Mouse (Mus musculus) frontal cortex, adult (tissue): Measurements from ENCODE around the gene Cracr2a.

Experiments used
- ATAC-seq: cut with Nextera tagmentation; 2 replicates; pipeline ENCODE4 v1.9.2; 2017; ENCODE audit warnings: mild to moderate bottlenecking, moderate library complexity, mixed read lengths; ENCODE audit not compliant: low TSS enrichment

Cracr2a gene

DNA sequence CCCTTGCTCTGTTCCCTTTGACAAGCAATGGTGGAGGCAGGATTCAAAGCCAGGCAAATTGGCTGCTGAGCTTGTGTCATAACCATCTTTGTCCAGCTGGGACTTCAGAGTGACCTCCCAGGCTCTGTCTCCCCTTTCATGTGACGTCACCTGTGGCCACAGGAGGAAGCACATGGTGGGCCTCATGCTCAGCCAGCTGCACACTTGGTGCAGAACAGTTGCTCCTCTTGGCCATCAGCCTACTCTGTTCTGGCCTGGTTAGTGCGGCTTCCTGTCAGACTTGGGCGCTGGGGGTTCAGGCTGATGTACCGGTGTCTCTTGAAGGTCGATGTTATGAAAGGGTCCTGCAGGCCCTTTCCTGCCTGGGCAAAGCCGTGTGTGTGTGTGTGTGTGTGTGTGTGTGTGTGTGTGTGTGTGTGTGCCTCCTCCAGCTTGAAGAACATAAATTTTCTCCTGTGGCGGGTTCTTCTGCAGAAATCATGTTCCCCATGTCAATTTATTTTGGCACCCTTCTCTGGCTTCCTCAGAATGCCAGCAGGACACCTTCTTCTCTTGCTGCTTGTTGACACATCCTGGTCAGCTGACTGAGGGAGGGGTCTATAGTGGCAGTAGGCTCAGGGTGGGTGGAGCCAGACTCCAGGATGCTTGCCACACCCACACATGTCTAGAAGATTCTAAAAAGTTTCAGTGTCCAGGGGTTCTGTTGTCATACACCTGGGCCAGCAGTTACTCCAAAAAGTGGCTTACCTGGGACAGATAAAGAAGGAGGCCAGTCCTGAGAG, 5.0 kb downstream of the Cracr2a start:
- no peak for ATAC-seq

DNA sequence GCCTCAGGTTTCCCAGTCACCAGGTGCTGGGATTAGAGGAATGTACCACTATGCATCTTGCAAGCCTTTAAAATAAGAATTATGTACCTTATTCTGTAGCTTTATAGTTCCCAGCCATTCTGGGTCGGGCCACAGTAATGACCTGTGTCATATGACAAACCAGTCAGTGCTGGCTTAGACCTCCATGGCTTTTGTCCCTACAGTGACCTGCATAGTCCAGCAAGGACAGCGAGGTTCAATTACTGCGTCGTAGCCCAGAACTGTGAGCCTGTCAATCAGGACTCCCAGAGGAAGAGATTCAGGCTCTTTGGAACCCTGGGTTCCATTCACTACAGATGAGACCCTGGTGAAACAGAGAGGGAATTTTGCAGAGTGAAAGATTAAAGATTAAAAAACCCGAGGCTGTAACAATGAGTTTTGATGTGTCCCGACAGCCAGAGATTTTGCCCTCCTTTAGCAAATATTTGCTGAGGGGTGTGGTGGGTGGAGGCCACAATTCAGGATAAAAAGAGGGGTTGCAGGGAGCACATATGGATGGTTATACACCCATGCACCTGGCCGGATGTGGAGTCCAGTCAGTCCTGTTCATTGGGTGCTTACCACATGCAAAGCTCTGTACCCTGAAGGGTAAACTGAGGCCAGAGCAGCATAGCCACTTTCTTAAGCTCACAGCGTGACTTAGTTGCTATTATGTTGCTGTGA, 10.9 kb downstream of the Cracr2a start:
- no peak for ATAC-seq

GRCm38 (mm10) chr6:127573779-127574463, 12.8 kb downstream of the Cracr2a start:
- no peak for ATAC-seq

- ATAC-seq: no peak
These were observed 14.1 kb downstream of the Cracr2a start for GRCm38 (mm10) chr6:127575194-127575593.

DNA sequence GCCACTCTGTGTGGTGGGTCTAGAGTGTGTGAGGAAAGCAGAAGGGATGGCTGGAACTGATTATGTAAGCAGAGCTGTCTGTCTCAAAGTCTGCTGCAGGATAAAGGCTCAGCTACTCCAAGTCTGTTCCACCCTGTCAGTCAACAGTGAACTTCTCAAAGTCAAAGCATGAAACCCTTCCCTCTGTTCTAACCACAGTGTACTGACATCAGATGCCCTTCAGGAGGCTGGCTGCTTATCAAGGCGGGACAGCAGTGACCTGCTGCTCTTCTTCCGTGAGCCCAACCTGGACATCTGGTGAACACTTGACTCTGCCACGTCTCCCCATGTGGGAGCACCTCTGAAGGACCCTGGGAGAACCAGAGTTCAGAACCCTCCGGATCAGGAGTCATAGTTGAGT, 16.6 kb downstream of the Cracr2a start:
- no peak for ATAC-seq

GRCm38 (mm10) chr6:127578316-127578715, 17.2 kb downstream of the Cracr2a start:
- no peak for ATAC-seq

DNA sequence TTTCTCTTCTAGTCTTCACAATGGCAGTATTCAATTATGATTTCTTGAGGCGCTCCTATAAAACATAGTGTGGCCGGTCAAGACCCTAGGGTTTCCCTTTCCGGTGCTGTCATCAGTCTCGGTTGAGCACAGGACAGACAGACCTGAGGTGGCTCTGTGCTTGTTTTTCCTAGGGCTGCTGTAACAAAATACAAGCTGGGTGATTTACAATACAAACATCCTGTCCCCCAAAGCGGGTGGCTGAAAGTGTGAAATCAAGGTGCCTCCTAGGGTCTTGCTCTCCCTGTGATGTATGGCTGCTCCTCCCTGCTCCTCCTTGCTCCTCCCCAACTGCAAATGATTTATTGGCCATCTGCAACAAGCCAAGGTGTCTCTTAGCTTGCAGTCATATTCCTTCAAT, 17.7 kb downstream of the Cracr2a start:
- no peak for ATAC-seq

DNA sequence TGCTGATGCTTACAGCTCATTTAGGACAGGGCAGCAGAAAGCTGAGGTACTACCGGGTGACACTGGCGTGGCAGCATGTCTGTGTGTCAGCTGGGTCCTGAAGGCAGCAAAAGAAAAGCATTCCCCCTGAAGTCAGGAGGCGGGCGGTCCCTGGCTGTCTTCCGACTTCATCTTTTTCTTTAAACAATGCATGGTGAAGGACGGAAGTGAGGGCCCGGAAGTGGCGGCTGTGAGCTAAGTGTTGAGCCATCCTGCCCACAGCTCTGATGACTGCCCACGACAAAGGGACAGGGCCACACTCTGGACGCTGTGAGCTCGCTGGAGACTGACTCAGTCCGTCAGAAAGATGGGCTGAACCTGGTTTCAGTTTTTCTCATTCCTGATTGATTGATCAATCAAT, 20.8 kb downstream of the Cracr2a start:
- ATAC-seq: no peak

DNA sequence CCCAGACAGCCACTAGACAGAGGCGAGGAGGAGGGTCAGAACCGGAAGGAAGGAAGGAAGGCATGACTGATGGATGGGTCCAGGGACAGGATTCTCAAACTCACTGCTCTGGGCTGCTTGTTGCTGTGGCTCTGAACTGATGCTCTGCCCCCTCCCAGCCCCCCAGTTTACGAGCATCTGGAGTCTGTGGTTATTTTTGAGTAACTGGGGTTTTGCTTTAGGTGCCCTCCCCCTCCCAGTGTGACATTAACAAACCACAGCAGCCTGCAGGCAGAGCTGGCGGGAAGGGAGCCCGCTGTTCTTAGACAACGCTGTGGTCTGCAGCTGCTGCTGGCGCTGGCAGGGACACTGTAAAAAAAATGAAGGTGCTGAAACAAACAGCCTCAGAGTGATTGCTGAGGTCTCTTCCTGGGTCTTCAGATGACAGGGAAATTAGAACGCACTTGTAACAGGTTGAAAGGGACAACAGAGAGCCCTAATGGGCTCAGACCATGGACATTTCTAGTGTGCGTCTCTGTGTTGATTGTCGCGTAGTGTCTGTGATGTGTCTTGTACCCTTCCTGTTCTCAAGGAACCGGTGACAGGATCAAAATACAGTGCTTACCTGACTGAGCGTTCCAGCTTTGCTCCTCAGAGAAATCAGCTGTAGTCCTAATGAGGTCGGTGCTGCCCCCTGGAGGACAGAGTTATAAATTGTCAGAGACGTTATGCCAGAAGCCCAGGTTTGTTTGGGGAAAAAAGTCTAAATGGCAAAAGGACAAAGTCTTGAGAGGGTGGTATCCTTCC, 21.4 kb downstream of the Cracr2a start:
- peak; percentile 73 for ATAC-seq

DNA sequence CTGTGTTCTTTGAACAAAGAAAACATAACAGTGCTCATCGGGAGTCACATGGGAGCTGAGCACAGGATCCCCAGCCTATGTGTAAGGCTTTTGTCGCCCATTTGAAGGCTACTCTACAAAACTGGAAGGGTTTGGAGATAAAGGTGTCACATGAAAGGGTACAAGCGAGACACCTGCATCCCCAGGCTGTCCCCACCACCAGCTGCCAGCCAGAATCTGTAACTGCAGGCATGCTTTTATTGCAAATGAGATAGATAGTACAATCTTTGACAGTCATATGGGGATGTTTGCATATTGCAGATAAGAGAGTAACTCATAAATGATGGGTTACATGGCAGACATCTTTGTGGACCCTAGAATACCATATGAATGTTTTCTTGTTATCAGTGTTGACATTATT, 30.3 kb downstream of the Cracr2a start:
- no peak for ATAC-seq

DNA sequence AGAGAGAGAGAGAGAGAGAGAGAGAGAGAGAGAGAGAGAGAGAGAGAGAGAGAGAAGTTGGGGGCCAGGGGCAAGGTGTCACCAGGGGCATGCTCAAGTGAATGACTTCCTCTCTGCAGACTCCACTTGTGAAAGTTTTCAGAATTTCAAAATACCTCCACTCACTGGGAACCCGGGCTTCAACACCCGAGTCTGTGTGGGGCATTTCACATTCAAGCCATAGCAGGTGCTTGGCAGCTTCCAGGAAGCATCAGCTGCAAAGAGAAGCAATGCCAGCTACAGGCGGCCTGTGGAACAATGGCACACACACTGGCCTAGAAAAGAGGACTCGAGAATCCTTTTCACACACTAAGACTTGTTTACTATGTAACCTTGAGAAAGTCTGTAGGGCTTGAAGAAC, 32.3 kb downstream of the Cracr2a start:
- peak; percentile 86 for ATAC-seq

GRCm38 (mm10) chr6:127599280-127599679, 38.1 kb downstream of the Cracr2a start:
- no peak for ATAC-seq

- ATAC-seq: peak; percentile 50
These were observed 44.2 kb downstream of the Cracr2a start for GRCm38 (mm10) chr6:127605067-127606025.

DNA sequence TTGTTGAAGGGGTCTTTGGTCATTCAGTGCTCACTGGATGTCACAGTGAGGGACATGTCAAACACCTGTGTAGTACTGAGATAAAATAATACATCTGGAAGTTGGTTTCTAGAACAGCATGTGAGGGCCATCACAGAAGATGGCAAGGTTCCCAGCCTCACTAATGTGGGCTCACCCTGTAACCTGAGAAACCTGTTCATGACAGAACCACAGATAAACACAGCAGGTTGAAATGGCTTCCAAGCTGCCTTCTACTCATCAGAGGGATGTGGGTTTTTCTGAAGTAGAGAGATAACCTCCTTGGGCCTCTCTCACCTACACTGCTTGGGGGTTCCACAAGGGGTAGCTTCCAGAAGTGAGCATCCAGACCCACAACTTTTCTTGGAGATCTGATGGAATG, 48.5 kb downstream of the Cracr2a start:
- no peak for ATAC-seq

DNA sequence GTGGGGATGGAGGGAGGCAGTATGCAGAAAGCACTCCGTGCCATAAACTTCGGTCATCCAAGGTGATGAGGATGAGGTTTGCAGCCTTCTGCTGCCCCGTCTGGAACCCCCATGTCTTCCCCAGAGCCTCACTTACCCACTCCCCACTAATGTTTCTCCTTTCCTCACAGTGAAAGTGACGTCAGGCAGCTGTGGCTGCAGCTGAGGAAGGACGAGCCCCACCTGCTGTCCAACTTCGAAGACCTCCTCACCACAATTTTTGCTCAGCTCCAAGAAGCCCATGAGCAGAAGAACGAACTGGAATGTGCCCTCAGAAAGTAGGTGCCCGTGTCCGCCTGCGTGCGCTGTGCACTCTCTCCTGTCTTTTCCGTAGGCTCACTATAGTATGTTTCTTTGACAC, 50.1 kb downstream of the Cracr2a start:
- ATAC-seq: no peak

GRCm38 (mm10) chr6:127614083-127614984, 53.2 kb downstream of the Cracr2a start:
- ATAC-seq: 0 out of 2 replicates have a peak, but pooled peaks have one; percentile 17

DNA sequence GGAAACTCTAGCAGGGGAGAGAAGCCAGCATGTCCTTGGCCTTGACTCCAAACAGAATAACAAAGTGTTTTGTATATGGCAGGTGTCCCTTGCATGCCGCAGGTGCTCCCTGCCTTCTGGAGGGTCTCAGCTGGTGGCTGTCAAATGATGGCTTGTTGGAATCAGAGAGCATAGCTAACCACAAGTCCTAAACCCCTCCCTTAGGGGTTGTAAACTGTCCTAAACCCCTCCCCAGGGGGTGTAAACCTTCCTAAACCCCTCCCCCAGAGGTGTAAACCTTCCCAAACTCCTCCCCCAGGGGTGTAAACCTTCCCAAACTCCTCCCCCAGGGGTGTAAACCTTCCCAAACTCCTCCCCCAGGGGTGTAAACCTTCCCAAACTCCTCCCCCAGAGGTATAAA, 55.5 kb downstream of the Cracr2a start:
- no peak for ATAC-seq

GRCm38 (mm10) chr6:127617258-127618025, 56.3 kb downstream of the Cracr2a start:
- ATAC-seq: peak; percentile 50

GRCm38 (mm10) chr6:127618686-127619085, 57.5 kb downstream of the Cracr2a start:
- no peak for ATAC-seq
